Mouse (Mus musculus): ENCODE results near the gene Thsd4. TPM values are rescaled to one million over a fixed set of nuclear protein-coding genes. Genes with fewer than 3 reads are reported as not detected.

Thsd4 gene
- polyA plus RNA-seq, 1 experiment from 2014 or later: 4.5 TPM

Other genes with a start within 250 kb of the Thsd4 start
- 78.3 and 81.4 TPM in 2 replicates for gene Lrrc49, start 166.1 kb upstream of the Thsd4 start, polyA plus RNA-seq (2015; fragmentation: Nextera tagmentation; extraction: Ambion mirVana)
- gene Larp6, start 190.9 kb upstream of the Thsd4 start, polyA plus RNA-seq (2015; fragmentation: Nextera tagmentation; extraction: Ambion mirVana): 23.3 and 25.2 TPM in 2 replicates